Mouse (Mus musculus) heart, adult 11 months (tissue): ENCODE measurements at regions not wholly inside any gene's neighbourhood (a gene's known extent, or its start where the extent isn't known, plus 50 kb on each side); places are given as distances from the start of the nearest gene placed in this dataset.
A peak's percentile ranks its signal among the peaks of the same experiment; 100 is the strongest.

ENCODE experiments used
- DNase-seq: peaks from one replicate; pipeline ENCODE4 v3.0.0; 2022

DNA sequence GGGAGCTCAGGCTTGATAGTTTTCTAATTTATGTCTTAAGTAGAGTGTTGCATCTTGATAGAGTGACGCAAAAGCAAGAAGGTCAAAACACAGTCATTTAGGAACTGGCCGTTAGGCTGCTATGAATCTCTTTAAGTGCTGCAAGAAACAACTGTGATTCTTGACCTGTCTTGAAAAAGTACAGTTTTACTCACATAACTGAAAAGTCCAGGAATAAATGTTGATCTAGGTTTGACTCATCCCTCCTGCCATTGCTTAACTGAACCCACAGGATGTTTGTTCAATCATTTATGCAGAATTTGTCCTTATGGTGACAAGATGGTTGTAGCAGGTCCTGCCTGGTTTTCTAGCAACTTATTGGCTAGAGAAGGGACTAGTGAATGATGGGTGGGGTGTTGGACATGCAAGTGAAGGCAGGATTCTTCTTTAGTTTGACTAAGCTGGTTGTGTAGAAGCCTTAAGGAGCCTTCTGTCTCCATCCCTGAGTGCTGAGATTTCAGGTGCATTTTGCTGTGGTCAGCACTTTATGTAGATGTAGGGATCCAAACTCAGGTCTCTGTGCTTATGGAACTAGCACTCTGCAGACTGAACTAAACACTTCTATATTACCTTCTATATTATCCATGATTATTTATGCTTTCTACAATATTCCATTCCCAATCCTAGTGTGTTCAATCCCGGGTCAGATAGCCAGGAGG is 782.7 kb upstream of the Lrrc6 start:
- peak; percentile 17 for DNase-seq

- peak; percentile 17 for DNase-seq
These were observed 778.2 kb upstream of the Lrrc6 start for GRCm38 (mm10) chr15:67278869-67279268.

DNA sequence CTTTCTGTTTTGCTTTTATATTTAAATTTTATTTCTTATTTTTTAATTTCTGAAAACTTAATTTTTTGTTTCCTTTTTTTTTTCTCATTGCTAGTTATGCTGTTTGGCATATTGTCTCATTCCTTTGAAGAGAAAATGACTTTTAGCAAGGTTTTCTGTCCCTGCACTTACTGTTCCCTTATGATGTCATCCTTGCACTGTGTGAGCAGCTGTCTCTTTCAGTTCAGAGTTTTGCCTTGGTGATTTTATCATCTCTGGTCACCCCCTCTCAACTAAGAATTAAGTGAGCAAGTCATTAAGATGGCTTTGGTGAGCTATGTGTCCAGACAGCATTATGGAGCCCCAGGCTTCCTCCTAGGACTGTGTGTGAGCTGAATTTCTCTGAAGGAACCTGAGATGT is 774.3 kb upstream of the Lrrc6 start:
- DNase-seq = no peak

DNA sequence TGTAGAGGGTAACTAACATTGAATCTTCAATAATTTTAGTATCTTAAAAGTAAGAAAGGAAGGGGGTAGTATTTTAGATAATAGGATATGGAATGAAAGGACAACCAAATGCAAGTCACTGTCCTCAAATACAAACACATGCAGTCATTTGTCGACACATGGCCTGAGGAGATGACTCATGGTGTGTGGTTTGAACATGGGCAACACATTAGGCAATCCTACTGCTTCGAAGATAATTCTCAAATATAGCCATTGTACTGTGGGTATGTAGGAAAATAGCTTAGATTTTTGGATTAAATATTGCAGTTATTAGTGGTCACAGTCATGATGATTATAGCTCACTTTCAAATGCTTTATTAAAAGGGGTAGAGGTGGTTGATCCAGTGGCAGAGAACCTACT is 771.7 kb upstream of the Lrrc6 start:
- no peak for DNase-seq

GRCm38 (mm10) chr15:67263723-67264122 is 763.0 kb upstream of the Lrrc6 start:
- DNase-seq = peak; percentile 75

- DNase-seq = peak; percentile 67
These were observed 762.6 kb upstream of the Lrrc6 start for GRCm38 (mm10) chr15:67263313-67263712.

GRCm38 (mm10) chr15:67262269-67262668 is 761.6 kb upstream of the Lrrc6 start:
- DNase-seq = peak; percentile 22

DNA sequence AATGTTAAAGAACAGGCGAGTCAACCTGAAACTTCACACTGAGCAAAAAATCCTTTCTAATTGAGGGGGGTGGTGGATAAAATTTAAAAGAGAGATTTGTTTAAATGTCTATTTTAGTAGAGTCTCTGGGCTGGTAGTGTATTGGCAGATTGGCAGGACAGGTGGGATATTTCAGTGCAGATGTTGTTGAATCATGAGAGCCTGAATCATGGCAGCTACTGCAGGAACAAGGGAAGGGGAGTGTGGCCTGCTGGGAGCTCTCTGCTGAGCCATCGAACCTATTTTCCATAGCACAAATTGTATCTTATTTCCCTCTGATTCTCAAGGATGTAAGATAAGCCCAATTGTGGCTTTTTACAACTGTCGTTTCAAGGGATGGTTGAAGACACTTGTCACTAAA is 760.0 kb upstream of the Lrrc6 start:
- peak; percentile 23 for DNase-seq

- no peak for DNase-seq
These were observed 748.4 kb upstream of the Lrrc6 start for GRCm38 (mm10) chr15:67249147-67249546.

DNA sequence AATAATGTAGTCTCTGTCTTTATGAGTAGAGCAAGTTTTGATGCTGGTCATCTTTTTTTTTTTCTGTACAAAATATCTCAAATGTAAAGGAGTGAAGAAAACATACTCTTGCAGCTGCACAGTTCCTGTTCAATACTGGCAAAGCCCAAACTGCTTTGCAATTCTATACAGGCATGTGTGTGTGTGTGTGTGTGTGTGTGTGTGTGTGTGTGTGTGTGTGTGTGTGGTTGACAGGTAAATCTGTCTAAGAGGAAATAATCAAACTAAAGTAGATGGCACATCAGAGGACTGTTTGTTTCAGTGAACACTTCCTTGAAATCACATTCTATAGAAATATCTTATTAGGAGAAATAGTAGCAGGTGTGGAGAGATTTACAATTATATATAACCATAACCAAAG is 747.8 kb upstream of the Lrrc6 start:
- DNase-seq = no peak

GRCm38 (mm10) chr15:67245658-67246268 is 745.1 kb upstream of the Lrrc6 start:
- no peak for DNase-seq

GRCm38 (mm10) chr15:67244908-67245657 is 744.4 kb upstream of the Lrrc6 start:
- no peak for DNase-seq

GRCm38 (mm10) chr15:67235107-67235785 is 734.5 kb upstream of the Lrrc6 start:
- peak; percentile 92 for DNase-seq

- DNase-seq = no peak
These were observed 728.6 kb upstream of the Lrrc6 start for GRCm38 (mm10) chr15:67229359-67229758.

GRCm38 (mm10) chr15:67228633-67229032 is 727.9 kb upstream of the Lrrc6 start:
- no peak for DNase-seq

DNA sequence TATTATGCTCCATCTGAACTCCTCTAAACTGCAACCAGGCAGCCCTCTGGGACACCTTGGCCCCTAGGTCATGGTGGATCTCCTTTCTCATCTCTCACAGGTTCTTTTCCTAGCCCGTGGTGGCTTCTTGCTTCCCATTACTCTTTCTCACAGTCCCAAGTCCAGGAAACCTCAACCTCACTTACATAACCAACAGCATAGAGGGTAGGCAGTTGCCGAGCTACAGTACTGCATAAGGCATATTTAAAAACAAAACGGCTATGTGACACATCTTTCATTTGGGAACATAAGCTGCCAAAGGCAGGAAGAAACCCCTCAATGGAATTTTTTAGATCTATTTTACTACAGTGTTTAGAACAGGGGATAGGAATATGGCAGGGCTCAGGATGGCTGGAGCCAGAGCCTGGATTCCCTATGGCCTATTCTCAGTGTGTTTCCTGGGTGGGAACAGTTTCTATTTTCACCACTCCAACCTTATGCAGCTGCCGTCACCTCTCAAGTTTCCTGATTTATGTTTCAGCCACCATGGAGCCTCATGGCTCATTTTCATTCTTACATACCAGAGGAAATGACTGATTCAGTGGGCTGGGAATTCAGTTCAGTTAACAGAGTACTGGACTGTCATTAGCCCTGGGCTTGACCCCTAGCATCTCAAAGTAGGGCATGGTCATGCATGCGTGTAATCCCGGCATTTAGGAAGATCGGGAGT is 726.9 kb upstream of the Lrrc6 start:
- no peak for DNase-seq

DNA sequence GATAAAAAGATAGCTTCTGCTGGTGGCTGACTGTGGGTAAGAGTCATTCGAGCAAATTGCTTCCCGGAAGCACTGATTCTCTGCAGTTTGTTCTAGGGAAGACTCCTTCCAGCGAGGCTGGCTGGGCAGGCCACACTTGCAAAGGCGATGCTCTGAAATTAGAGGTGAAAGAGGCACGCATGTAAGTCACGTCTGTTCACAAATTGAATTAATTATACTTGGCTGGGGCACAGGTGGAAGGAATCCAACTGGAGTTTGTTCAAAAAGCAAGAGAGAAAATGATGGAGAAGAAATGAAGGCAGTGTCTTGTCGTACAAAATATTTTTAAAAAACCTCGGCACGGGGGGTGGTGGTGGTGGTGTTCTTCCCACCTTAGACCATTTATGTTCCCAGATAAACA is 726.2 kb upstream of the Lrrc6 start:
- no peak for DNase-seq
